Mouse (Mus musculus) lung, postnatal 25 days (tissue): ENCODE results near the gene Sec61a2.
A peak's percentile ranks its signal among the peaks of the same experiment; 100 is the strongest.

Source experiments
- DNase-seq: peaks from one replicate; pipeline ENCODE4 v3.0.0; 2022; ENCODE audit warnings: low spot score

The Sec61a2 gene

GRCm38 (mm10) chr2:5888865-5889264, 6.4 kb downstream of the Sec61a2 start:
- no peak for DNase-seq

- no peak for DNase-seq
Observed at GRCm38 (mm10) chr2:5877446-5877845, 17.8 kb downstream of the Sec61a2 start.

GRCm38 (mm10) chr2:5869746-5870145, 25.5 kb downstream of the Sec61a2 start:
- no peak for DNase-seq

DNA sequence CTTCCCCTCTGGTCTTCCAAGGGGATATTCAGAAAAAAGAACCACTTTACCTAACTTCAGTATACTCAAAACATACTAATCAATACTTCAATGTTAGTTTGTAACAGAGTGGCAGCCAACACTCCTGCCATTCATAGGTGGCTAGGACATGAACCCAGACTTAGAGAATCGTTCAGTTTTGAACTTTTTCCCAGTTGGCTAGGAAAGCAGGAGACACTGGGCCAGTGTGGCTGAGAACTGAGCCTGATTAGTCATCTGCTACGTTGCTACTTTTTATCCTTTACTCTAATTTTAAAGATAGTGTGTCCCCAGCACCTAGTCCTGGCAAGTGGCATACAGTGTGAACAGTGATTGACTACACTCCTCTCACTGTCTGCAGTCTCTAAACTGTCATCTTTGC, 27.6 kb downstream of the Sec61a2 start:
- no peak for DNase-seq

GRCm38 (mm10) chr2:5862834-5863233, 32.4 kb downstream of the Sec61a2 start, which contains the start of gene Gm13199:
Gene Gm13199, minus strand, starts transcription at chr2:5862934.
- no peak for DNase-seq

DNA sequence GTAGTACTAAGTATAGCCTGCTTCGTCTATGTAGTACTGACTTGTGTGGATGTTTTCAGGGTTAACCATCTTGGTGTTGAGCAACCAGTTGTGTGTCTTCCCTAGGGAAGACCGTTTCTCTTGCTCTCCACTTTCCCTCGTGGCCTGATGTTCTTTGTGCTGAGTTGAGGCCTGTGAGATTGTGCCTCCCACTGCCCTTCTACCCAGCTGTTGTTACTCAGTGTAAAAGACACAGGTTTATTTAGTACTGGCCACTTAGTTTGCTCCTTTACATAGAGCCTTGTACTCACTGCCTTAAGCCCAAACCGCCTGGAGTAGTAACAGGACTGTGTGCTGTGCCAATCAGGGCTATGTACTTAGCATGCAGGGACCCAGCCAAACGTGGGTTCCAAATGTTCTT, 43.4 kb downstream of the Sec61a2 start:
- no peak for DNase-seq

DNA sequence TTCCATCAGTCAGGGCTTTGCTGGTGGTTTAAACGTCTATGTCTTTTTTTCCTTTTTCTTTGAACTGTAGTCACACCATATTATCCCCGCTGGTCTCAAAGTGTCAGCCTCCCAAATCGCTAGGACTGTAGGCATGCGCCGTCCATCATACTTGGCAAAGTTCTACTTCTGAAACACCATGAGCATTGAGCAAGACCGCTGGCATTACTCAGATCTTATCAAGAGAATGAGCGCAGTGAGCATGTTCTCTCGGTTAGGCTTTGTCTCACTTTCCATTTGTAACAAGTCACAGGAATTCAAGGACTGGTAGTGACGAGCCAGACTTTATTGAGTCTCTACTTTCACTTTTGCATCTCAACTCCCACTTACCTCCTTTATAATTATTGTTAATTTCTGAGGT, 44.1 kb downstream of the Sec61a2 start:
- DNase-seq: no peak

- no peak for DNase-seq
Observed at GRCm38 (mm10) chr2:5845826-5846225, 49.4 kb downstream of the Sec61a2 start.

DNA sequence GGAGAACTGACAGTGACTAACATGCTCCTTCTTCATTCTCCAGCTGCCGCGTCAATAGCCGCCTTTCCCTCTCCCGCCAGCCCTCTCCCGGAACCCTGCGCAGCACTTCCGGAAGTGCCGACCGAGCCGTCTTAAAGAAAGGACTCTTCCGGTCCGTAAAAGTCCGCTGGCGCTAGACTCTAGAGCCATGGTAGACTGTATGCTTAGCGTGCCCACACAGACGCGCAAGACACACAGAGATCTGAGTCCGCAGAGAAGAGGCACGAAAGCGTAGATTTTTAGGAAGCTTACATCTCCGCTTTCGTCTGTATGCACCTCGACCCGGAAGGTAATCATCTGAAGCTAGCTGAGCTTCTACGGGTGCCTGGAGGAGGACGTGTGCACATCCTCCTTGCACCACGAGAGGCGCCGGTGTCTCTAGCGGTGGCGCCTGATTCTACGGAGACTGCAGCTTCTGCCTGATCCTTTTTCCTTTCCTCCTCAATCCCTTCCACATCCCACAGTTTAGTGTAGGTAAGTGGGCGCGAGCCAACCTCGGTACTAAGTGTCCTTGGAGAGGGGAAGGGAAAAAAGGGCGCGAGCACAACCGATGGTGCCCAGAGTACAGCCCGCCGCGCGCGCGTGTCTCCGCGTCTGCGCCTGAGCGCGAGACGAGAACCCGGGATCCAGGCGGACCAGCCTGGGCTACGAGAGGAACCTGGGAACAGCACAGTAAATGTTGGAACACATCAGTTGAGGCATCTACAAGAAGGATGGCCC, 50.2 kb downstream of the Sec61a2 start, which contains the start of the genes Nudt5 and Cdc123:
TSS of gene Nudt5 (plus strand) at position 147 of the 759 bp plus-strand sequence.
TSS of gene Cdc123 (minus strand) at position 292 of the 759 bp plus-strand sequence.
- peak; percentile 91 for DNase-seq

GRCm38 (mm10) chr2:5844181-5844872, 50.9 kb downstream of the Sec61a2 start:
- DNase-seq: no peak

DNA sequence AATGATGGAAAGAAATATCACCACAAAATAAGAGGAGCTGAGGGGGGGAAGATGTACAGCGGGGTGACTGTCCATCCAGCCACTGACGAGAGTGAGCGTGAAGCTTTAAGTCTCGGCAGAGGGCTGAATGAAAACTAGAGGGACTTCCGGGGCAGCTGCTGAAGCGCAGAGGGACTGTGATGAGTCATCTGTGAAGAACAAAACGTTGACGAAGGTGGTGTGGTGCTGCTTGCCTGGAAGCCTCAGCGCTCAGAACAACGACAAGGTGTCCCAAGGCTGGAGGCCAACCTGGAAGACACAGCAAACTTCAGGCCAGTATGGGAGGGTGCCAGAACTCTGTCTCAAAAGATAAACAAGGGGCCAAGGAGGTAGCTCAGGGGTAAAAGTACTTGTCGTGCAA, 54.4 kb downstream of the Sec61a2 start:
- no peak for DNase-seq

GRCm38 (mm10) chr2:5825265-5825913, 69.8 kb downstream of the Sec61a2 start:
- no peak for DNase-seq

- no peak for DNase-seq
Observed at GRCm38 (mm10) chr2:5824685-5825084, 70.5 kb downstream of the Sec61a2 start.

DNA sequence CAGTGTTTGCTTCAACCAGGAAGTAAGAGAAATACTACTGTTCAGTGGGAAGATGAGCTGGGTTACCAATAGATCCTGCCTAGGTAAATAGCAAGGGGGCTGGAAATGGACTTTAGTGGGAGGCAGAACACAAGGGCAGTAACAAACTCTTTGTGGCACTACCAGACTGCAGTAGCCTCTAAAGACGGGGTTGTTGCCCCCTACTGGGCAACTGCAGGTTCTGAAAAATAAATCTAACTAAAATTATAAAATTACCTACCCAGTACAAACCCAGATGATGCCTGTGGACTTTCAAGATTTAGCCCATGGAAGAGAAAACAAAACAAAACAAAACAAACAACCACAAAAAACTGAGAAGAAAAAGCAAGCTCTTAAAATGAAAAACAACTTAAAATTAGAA, 71.0 kb downstream of the Sec61a2 start:
- DNase-seq: no peak

DNA sequence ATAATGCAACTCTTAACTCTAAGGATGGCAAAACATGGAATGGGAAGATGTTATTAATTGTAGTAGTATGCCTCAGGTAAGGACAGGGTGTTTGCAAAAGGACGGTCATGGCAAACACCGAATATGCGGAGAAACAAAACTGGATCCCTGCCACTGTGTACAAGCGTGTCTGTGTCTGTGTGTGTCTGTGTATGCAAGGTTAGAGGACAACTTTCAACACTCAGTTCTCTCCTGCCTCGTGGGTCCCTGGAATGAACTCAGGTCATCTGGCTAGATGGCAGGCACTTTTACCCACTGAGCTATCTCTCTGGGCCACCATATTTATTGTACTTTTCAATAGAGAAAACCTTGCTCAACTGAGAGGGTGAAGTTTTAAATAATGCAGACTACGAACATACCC, 72.8 kb downstream of the Sec61a2 start:
- DNase-seq: no peak

- no peak for DNase-seq
Observed at GRCm38 (mm10) chr2:5821264-5821663, 74.0 kb downstream of the Sec61a2 start.
